Mouse (Mus musculus): ENCODE results near the gene Tmem210.

Gene Tmem210

DNA sequence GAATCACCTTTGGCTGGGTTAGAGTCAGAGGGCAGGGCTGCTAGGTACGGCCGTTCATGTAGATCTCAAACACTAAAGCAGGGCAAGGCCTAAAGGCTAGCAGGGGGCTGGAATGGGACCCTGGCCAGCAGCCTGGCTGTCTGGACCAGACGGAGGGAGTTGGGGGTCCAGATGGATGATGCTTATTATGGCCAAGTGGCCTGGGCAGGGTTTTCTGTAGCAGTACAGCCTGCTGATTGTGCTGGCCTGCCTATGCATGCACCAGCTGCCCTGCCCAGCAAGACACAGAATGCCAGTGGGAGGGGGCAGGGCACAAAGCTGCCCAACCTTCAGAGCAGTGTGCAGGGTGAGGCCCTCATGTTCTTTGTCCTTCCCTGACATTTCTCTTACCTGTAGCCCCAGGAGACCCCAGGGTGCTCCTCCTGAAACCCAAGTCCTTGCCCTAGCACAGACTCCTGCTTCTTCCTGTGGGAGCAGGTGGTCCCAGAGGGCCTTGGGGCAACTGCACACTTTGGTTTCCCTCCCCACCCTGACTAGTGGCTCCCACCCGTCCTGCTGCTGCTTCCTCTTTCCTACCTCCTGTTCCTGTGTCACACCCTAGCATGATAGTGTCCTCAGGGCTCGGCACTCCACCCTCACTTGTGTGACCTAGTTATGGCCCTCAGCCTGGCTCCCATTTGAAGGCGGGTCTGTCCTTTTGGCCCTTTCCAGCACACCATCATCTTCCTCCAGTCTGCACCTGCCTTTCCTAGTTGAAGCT lies 21.9 kb upstream of the Tmem210 start:
- DNase-seq: peak; percentile 96

DNA sequence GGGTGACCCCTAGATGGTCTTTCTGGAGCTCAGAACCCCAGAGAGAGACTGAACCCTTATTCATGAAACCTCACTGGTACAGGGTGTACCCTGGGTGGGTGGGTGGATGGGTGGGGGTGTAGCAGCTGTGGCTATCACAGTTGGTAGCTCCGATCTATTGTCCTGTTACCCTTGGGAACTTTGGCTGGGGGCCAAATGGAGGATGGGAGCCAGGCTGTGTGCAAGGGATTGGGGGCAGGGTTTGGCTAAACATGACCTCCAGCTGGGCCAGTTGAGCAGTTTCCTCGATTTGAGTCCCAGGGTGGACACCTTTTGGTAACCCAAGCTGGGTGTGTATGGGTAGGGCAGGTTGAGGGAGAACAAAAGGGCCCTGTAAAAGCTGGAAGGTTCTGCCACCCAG lies 21.2 kb upstream of the Tmem210 start:
- DNase-seq: peak; percentile 79

DNA sequence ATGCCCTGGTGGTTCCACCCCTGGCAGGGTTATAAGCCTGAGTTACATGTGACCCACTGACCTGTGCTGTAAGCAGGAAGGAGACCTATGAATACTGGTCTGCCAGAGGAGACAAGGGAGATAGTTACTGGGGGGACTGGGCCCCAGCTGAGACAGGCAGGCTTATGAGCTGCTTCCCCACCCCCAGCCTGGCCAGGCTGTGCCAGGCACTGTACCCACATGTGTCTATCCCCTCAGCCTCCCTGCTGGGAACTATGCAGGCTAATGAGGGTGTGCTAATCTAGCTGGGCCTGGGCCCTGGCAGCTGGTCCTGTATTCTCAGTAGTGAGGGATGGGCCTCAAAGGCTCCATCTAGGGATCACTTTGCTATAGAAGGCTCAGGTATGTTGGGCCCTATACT lies 20.7 kb upstream of the Tmem210 start:
- peak; percentile 55 for DNase-seq

DNA sequence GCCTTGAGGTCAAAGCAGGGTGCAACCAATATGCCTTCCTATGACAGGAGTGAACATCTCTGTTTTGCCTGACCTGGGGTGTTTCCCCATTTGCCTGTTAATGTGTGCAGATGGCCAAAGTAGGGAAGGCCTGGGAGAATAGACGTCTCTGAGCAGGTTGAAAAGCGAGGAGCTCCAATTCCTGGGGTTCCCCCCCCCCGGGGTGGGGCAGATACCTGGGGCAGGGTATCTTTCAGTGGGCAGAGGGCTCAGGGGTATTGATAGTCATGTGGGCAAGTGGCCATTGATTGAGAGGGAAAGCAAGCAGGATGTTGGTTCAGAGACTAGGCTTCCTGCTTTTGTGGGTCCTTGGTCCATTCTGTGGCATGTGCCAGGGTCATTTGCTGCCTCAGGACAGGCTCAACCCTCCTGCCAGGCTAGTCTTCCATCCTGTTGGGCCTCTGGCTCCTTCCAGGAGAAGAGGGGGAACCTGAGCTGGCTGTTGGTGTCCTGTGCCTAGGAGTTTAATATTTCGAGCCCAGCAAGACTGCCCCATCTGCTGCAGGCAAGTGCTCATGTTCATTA lies 20.1 kb upstream of the Tmem210 start:
- DNase-seq: no peak

DNA sequence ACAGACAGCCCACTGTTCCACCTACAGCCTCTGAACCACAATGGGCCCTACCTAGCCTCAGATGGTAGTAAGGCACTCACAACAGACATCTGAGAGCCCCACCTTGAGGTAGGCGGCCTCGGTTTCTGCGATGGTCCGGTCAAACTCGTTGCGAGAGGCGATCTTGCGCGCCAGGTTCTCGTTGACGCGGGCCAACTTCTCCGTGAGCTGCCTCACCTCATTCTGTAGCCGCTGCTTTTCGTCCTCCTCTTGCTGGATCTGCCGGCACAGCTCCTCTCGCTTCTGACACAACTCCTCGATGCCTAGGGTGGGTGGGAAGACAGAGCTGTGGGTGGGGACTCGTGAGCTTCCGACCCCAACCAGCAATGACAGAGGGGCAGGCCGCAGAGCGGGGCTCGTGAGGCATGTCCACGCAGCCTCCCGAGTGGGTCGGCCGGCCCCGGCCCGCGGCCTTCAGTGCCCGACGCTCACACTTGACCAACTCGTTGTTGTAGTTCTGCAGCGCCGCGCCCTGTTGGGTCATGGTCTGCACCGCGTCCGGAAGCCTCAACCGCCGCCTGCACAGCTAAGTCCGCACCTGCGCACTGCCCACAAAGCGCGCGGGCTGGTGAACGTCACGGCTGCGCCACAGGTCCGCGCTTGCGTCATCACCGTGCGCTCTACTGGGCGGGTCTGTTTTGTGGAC lies 16.0 kb upstream of the Tmem210 start, which contains the start of the genes Ssna1 and Anapc2:
TSS of gene Ssna1 (minus strand) at position 612 of the 685 bp plus-strand sequence.
TSS of gene Anapc2 (plus strand) at position 652 of the 685 bp plus-strand sequence.
- DNase-seq: peak; percentile 96

DNA sequence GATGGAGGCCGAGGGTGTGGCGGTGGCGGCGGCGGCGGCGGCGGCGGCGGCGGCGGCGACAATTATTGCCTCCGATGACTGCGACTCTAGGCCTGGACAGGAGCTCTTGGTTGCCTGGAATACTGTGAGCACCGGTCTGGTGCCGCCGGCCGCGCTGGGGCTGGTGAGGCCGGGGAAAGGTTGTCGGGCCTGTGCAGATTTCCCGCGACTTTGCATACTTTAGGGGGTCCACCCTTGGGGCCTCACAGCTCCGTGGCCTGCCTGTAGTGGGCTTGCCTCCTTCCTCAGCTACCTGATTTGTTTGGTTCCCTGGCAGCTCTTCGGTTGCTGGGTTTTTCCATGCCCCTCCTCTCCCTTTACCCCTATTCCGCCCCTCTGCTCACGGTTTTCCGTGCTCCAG lies 15.4 kb upstream of the Tmem210 start:
- no peak for DNase-seq

DNA sequence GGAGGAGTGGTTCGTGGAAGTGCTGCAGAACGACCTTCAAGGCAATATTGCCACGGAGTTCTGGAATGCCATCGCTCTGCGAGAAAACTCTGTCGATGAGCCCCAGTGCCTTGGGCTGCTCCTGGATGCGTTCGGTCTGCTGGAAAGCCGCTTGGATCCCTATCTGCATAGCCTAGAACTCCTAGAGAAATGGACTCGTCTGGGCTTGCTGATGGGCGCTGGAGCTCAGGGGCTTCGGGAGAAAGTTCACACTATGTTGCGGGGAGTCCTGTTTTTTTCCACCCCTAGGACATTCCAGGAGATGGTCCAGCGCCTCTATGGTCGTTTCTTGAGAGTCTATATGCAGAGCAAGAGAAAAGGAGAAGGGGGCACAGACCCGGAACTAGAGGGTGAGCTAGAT lies 14.9 kb upstream of the Tmem210 start:
- DNase-seq: peak; percentile 21

DNA sequence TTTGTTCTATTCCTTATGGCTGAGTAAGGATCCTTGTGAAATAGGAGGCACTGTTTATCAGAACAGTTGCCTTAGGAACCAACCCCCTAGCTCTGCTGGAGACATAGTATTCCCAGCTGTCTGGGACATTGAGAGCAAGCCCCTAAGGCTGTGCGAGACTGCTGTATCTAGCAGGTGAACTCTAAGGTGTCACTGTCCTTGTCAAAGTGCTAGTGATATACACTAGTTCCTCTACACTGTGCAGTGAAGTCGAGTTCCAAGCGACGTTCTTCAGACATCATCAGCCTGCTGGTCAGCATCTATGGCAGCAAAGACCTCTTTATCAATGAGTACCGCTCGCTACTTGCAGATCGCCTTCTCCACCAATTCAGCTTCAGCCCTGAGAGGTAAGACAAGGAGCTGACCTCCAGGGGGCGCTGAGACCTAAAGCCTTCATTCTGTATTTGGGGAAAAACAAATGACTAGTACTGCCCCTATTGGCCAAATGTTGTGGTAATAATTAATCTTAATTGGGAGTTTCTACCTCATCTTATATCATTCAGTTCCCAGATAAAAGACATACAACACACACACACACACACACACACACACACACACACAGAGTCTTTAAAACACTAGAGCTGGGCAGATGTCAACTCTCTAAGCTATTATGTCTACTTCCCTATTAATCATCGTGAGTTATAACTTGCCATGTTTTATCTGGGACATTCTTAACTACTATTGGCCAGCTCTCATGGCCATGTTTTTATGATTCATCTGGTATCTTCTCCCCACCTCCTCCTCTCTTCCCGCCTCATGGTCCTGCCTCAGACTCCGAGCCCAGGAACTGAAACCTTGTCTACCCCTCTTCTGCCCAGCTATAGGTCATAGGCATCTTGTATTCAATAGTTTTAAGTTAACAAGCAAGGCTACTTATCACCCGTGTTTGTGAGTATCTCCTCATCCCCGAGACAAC lies 8.7 kb upstream of the Tmem210 start:
- DNase-seq: peak; percentile 81

DNA sequence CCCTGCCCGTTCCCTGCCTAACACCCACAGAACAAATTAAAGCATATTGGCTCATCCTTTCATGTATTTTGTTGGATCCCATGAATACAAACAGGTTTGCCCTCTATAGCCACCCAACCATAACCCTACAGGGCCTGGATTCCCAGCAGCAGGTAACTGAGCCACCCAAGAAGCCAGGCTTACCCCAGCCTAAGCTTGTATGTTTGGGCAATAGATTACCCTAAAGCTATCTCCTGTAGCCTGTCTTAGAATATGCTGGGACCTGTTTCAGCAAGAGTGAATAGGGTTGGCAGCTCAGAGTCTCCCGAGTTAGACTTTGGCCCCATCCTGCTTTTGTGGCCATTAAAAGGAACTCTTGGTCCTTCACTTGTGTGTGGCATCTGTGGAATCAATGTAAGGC lies 2.4 kb upstream of the Tmem210 start:
- no peak for DNase-seq

DNA sequence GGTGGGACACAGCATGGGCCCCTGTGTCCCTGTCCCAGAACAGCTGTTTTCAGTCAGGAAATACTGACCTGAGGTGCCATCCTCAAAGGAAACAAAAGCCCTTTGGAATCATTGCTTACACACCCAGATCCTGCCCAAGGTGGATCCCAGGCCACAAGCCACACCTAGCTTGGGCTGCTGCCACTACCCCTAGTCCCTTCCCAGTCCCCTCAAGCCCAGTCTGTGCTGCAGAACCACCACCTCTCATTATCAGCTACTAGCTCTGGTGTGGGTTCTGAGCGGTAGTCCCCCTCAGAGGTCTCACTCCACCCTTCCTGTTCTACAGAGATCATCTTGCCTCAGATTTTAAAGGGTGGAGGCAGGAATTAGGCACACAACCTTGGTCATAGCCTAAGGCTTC lies 1.6 kb upstream of the Tmem210 start:
- DNase-seq: no peak

DNA sequence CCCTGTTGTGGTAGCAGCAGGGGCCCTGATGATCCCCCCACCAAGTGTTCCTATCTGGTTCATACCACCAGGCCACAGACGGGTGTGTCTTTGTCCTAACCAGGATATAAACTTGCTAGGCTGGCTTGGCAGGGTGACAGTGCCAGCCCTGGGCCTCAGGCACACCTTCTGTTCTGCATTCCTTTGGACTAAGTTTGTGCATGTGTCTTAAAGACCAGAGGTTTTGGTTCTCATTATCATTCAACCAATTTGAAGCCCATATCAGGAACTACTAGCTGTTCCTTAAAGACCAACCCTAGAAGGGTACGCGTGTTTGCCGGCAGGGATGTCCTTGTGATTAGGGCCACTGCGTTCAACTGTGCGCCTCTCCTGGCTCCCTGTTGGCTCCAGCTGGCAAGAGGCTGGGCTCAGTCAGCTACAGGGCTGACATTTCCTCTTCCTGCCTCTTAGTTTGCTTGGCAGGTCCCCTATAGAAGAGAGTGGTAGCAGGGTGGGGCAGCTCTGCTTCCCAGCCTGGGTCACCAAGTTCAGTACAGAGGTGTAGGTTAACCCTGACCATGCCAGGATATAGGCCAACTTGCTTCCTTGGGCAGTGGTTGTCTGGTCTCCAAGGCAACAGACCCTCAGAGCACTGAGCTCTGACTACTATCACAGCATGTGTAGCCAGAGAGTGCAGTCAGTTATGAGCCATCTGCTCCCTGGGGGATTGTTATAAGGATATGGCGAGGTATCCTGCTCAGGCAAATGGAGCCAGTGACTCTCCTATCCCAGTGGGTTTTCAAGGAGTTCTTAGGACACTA lies 908 bp upstream of the Tmem210 start:
- peak; percentile 44 for DNase-seq

DNA sequence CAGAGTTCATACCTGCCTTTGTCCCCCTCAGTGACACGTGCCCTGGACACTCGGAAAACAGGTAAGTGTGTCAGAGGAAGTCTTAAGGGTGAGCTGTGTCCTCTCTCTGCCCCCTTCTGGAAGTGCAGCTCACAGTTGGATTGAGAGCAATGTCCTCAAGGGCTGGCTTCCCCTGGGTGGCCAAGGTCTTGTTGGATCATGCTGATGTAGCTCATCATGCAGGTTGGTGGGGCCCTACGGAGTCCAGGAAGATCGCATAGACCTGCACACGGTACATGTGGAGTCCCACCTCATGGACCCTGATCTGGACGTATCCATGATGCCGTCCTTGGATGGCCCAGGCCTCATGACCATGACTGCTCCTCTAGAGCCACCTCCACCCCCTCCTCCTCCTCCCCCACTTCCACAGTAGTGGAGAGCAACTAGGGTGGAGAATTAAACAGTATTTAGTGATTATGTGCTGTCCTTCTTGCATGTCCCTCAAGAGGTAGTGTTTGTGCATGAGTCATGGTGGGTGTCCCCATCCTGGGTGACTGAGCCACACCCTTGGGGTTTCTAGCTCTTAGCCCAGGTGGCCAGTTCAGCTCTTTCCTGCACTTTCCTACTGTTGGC lies 895 bp downstream of the Tmem210 start:
- DNase-seq: no peak

DNA sequence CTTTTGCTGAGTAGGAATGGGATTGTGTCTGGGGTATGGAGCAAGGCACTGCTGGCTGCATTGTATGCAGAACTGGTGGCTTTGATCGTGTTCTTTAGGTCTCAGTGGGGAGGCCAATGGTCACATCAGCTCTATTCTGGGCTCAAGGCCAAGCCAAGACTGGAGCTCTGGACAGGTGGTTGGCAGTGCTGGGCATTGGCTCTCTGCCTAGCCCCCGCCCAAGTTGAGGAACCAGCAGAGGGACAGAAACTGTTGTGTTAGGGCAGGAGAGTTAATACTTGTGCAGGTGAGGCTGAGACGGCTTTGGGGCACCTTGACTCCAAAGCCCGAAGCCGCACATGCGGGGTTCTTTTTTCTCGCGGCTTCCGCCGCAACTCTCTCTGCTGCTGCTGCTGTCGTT lies 1.7 kb downstream of the Tmem210 start, which contains the start of gene Lrrc26:
TSS of gene Lrrc26 (plus strand) at position 265 of the 400 bp plus-strand sequence.
- peak; percentile 79 for DNase-seq

DNA sequence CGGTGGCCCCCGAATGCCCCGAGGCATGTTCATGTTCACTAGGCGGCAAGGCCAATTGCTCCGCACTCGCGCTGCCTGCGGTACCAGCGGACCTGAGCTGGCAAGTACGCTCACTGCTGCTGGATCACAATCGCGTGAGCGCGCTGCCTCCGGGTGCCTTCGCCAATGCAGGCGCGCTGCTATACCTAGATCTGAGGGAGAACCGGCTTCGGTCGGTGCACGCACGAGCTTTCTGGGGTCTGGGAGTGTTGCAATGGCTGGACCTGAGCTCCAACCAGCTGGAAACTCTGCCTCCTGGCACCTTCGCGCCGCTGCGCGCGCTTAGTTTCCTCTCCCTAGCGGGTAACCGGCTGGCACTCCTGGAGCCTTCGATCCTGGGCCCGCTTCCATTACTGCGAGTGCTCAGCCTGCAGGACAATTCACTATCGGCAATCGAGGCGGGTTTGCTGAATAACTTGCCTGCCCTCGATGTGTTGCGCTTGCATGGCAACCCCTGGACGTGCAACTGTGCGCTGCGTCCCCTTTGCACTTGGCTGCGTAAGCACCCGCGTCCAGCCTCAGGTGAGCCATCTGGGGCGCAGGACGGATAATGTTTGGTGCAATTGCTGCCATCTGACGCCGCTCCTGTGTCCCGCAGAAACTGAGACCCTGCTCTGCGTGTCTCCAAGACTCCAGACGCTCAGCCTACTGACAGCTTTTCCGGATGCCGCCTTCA lies 2.3 kb downstream of the Tmem210 start:
- DNase-seq: peak; percentile 73

DNA sequence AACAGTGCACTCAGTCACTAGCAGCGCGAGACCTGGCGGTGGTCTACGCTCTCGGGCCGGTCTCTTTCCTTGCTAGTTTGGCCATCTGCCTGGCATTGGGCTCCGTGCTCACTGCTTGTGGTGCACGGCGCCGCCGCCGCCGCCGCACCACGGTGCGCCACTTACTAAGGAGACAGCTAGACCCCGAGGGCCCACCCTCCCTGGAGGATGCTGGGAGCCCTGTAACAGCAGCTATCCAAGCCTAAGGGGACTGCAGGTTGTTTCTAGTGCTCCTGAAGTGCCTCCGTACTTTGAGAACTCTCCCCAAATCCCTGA lies 2.8 kb downstream of the Tmem210 start:
- DNase-seq: peak; percentile 72

DNA sequence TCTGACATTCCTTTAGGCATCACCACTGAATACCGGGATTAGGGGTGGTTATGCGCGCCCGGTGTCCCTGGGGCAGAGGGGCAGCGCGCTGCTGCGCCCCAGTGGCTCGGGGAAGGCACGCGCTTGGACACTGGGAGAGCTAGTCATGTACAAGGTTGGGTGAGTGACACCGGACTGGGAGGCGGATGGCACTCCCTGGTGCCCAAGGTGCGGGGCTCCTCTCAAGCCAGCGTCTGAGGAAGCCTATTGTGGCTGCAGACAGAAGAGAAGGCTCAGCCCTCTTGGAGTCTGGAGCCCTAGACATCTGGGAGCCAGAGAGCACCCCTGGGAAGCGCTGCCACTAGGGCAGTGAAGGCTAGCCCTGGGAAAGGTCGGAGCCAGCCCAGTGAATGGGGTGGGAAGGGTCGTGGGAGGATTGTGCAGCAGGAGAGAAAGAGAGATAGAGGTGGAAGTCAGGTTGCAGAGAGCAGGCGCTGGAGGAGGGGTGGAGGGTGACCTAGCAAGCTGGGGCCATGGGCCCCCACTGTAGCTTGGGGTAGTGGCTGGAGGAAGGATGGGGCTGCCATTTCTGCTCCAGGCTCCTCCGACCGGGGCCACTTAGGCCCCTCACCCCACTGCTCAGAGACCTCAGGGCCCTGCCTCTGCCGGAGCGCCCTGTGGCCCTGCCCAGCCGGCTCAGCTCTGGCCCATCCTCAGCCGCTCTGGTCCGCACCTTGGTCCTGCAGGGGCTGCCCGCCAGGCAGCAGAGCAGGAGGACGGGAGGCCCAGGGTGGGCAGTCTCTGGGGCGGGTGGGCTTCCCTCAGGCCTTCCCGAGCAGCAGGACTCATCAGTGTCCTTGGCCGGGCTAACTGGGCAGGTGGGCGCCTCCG lies 3.5 kb downstream of the Tmem210 start:
- DNase-seq: peak; percentile 51

DNA sequence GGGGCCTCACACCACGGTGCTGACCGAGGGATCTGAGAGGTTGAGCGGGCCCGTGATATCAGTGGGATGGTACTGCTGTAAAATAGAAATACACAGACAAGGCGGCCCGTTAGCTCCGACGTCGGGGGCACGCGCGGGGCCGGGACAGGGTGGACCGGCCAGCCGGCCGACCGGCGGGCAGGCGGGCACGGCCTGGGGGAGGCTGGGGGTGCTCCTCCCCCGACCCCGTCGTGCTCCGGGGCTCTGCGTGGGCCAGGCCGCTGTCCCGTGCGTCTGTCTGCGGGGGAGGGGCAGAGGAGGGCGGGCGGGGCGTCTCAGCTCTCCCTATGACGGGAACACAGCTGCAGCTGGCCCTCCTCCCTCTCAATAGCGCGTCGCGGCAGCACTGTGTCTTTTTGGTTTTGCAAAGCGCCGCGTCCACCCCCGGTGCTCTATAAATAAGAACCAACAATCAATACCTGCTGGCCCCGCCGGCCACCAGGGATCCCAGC lies 4.2 kb downstream of the Tmem210 start:
- no peak for DNase-seq

DNA sequence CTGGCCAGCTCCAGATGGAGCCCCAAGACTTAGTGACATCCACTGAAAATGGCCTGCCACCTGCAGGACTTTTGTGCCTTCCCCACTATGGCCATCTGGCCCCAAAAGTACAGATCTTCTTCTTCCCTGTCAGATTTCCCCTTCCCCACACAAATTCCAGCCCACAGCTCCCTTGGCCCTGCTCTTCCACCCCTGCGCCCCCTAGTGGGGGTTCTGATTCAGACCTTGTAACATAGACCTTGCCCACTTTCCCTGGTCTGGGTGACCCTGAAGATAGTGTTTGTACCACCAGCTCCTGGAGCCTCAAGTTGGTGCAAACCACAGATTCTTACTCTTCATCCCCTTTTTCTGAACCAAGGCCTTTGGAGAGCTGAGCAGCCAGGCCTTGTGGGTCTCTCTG lies 4.9 kb downstream of the Tmem210 start:
- DNase-seq: peak; percentile 78

DNA sequence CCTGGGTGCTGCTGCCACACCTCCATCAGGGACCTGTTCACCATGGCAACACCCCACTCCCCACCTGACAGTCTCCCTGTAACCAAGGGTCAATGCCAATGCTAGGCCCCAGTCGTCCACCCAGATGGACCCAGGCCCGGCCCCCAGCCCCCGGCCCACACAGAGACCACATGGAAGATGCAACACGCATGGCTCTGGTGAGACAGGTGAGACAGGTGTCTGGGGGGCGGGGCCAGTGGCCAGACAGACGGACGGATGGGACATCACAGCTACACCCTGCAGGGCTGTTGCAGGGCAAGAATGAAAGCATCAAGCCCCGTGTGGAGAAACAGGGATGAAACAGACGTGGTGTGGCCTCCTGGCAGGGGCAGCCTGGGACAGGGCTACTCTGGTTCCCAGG lies 5.8 kb downstream of the Tmem210 start:
- DNase-seq: no peak

DNA sequence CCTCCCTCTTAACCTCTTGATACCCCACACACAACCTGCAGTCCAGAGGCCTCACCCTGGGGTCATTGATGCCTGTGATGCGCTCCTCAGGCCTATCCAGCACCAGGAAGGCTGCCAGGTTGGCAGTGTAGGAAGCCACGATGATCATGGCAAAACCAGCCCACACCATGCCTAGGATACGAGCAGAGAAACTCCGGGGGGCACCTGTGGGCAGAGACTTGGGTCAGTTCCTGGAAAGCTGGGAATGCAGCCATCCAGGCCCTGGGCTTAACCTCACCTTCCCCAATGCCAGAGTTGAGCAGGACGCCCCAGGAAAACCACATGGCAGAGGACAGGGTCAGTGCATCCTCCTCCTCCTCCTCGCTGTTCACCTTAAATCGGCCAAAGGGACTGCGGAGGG lies 9.1 kb downstream of the Tmem210 start:
- no peak for DNase-seq
